Mouse (Mus musculus) ES-Bruce4 (cell line): Measurements from ENCODE around the gene Cdc42bpb. TPM values are rescaled to one million over a fixed set of nuclear protein-coding genes. Genes with fewer than 3 reads are reported as not detected.
A peak's percentile ranks its signal among the peaks of the same experiment; 100 is the strongest.

Source experiments
- H3K27ac ChIP-seq: 2 replicates; pipeline ENCODE4 v1.5.1; 2012; ENCODE audit warnings: low read length, inconsistent platforms; ENCODE audit not compliant: insufficient read depth
- H3K27me3 ChIP-seq: 2 replicates; pipeline ENCODE4 v1.6.1; 2012; ENCODE audit warnings: mild to moderate bottlenecking, low read length, inconsistent platforms; ENCODE audit not compliant: control insufficient read depth, poor library complexity, insufficient read depth, severe bottlenecking
- H3K36me3 ChIP-seq: 2 replicates; pipeline ENCODE4 v1.6.1; 2012; ENCODE audit warnings: inconsistent platforms, mild to moderate bottlenecking, low read length, moderate library complexity; ENCODE audit not compliant: control insufficient read depth, poor library complexity, insufficient read depth, severe bottlenecking
- H3K4me1 ChIP-seq: one replicate; pipeline ENCODE4 v1.8.1; 2011; ENCODE audit warnings: low read length; ENCODE audit not compliant: control insufficient read depth, insufficient read depth
- H3K4me3 ChIP-seq: 2 replicates; pipeline ENCODE4 v1.5.1; 2011; ENCODE audit warnings: low read depth, mild to moderate bottlenecking, low read length
- H3K9ac ChIP-seq: 2 replicates; pipeline ENCODE4 v1.6.1; 2012; ENCODE audit warnings: low read depth, mild to moderate bottlenecking, inconsistent platforms; ENCODE audit not compliant: poor library complexity, severe bottlenecking
- H3K9me3 ChIP-seq: replicated peaks from 2 replicates; pipeline ENCODE4 v1.6.1; 2012; ENCODE audit warnings: mild to moderate bottlenecking, low read length, inconsistent platforms; ENCODE audit not compliant: control insufficient read depth, poor library complexity, insufficient read depth, severe bottlenecking
- CTCF ChIP-seq: IDR thresholded peaks from one replicate; pipeline ENCODE4 v1.8.1; 2011; ENCODE audit warnings: low read depth, low read length
- EP300 ChIP-seq: IDR thresholded peaks from 2 replicates; pipeline ENCODE4 v1.6.1; 2011; ENCODE audit warnings: low read depth, low read length; ENCODE audit not compliant: insufficient read depth
- POLR2A ChIP-seq: IDR thresholded peaks from one replicate; pipeline ENCODE4 v1.8.1; 2011; ENCODE audit warnings: low read length; ENCODE audit not compliant: insufficient read depth
- polyA plus RNA-seq: library from polyadenylated mRNA; stranded (reverse); fragments of >200 nt; gene quantifications from 2 replicates; pipeline ENCODE4 v1.2.4, GENCODE M21; 2011; ENCODE audit warnings: low read depth; ENCODE audit not compliant: missing spikeins, insufficient read depth, insufficient read length

The Cdc42bpb gene
- polyA plus RNA-seq, result 52.3 and 58.9 TPM in 2 replicates

- Histone ChIP-seq H3K27me3 (no peaks in the 10 kb centered on the region), H3K36me3 (no peaks in the 10 kb centered on the region), H3K9ac (peak within 1 kb of the TSS; percentile 96), H3K27ac (peak within 1 kb of the TSS; percentile 64), H3K9me3 (no peaks in the 10 kb centered on the region), H3K4me1 (peaks cover 2% of the 10 kb centered on the region), H3K4me3 (peak within 1 kb of the TSS; percentile 98)
- TF ChIP-seq POLR2A (peak; percentile 52), CTCF (no peak), EP300 (0 out of 2 replicates have a peak, but pooled peaks have one; percentile 36)
Observed at GRCm38 (mm10) chr12:111377376-111377973, at the start of gene Cdc42bpb. Gene Cdc42bpb (minus strand): TSS chr12:111377718.

- Histone ChIP-seq H3K27me3 (no peaks in the 10 kb centered on the region), H3K36me3 (no peaks in the 10 kb centered on the region), H3K4me1 (peaks cover 3% of the 10 kb centered on the region), H3K27ac (no peak overlapping the region), H3K4me3 (no peak overlapping the region), H3K9me3 (no peaks in the 10 kb centered on the region), H3K9ac (no peak overlapping the region)
- TF ChIP-seq EP300, result no peak
- TF ChIP-seq CTCF, result peak; percentile 97
Observed at GRCm38 (mm10) chr12:111425789-111426460, 48.4 kb upstream of the Cdc42bpb start.

- peaks cover 3% of the 10 kb centered on the region for H3K4me1 ChIP-seq
- TF ChIP-seq POLR2A, result no peak
- TF ChIP-seq CTCF, result peak; percentile 93
Observed at GRCm38 (mm10) chr12:111425258-111425657, 47.7 kb upstream of the Cdc42bpb start.

GRCm38 (mm10) chr12:111424547-111424946 is 47.0 kb upstream of the Cdc42bpb start:
- TF ChIP-seq POLR2A (no peak), EP300 (no peak), CTCF (no peak)
- H3K36me3 ChIP-seq, result no peaks in the 10 kb centered on the region
- H3K9ac ChIP-seq, result no peak overlapping the region
- no peaks in the 10 kb centered on the region for H3K4me1 ChIP-seq
- no peak overlapping the region for H3K27ac ChIP-seq
- H3K27me3 ChIP-seq, result no peaks in the 10 kb centered on the region
- no peaks in the 10 kb centered on the region for H3K9me3 ChIP-seq
- no peak overlapping the region for H3K4me3 ChIP-seq

More at GRCm38 (mm10) chr12:111425258-111425657, 47.7 kb upstream of the Cdc42bpb start:
- Histone ChIP-seq H3K27me3 (no peaks in the 10 kb centered on the region), H3K36me3 (no peaks in the 10 kb centered on the region), H3K4me3 (no peak overlapping the region), H3K27ac (no peak overlapping the region), H3K9me3 (no peaks in the 10 kb centered on the region), H3K9ac (no peak overlapping the region)

- no peak overlapping the region for H3K9ac ChIP-seq
- no peaks in the 10 kb centered on the region for H3K9me3 ChIP-seq
- H3K4me1 ChIP-seq, result no peaks in the 10 kb centered on the region
- no peaks in the 10 kb centered on the region for H3K36me3 ChIP-seq
- no peak for TF ChIP-seq CTCF
- TF ChIP-seq POLR2A, result no peak
- no peak for TF ChIP-seq EP300
- H3K4me3 ChIP-seq, result peak overlapping the region; percentile 36
- H3K27me3 ChIP-seq, result no peaks in the 10 kb centered on the region
- no peak overlapping the region for H3K27ac ChIP-seq
Observed at GRCm38 (mm10) chr12:111423570-111424129, 46.1 kb upstream of the Cdc42bpb start.

GRCm38 (mm10) chr12:111422852-111423251 is 45.3 kb upstream of the Cdc42bpb start:
- H3K27me3 ChIP-seq, result no peaks in the 10 kb centered on the region
- no peak overlapping the region for H3K27ac ChIP-seq
- H3K9ac ChIP-seq, result no peak overlapping the region
- peak overlapping the region; percentile 36 for H3K4me3 ChIP-seq
- TF ChIP-seq CTCF, result no peak
- no peaks in the 10 kb centered on the region for H3K36me3 ChIP-seq
- H3K9me3 ChIP-seq, result no peaks in the 10 kb centered on the region
- no peaks in the 10 kb centered on the region for H3K4me1 ChIP-seq
